Mouse (Mus musculus) liver, adult 2 months (tissue): ENCODE measurements around the gene Jhy.

Experiments
- CTCF ChIP-seq: fragments of 200-500 bp; IDR thresholded peaks from 2 replicates; pipeline ENCODE4 v1.5.1; 2011; ENCODE audit warnings: low read depth, low read length, control low read depth
- POLR2A ChIP-seq: fragments of 200-500 bp; IDR thresholded peaks from 2 replicates; pipeline ENCODE4 v1.6.1; 2011; ENCODE audit warnings: low read length, control low read depth; ENCODE audit not compliant: insufficient read depth; ENCODE audit errors: extremely low read depth

DNA sequence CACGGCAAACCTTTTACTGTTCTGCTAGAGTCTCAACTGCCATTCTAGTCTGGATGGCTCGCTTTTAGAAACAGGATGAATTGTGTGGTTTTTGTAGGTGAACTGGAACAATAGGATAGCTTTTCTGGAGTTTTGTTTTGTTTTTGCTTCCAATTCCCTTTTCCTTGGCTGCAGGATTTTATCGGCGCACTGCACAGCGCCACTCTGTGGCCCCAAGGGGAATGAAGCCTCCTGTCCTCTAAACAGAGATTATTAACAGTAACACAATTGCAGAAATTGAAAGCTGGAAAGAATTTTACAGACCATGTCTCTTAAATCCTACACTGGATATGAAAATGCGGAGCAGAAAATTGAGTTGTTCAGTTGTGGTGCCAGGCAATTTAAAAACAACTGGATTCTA lies 18.6 kb upstream of the Jhy start:
- TF ChIP-seq CTCF (peak; percentile 67), POLR2A (no peak)
